Mouse (Mus musculus) naive thymus-derived CD4-positive, alpha-beta T cell, adult 2 months (primary cell): Measurements from ENCODE around the gene Micall2.
A peak's percentile ranks its signal among the peaks of the same experiment; 100 is the strongest.
"Not testable (repeated sequence)": the region's sequence is repeated elsewhere in the genome, so short reads cannot be mapped to it uniquely, and the experiment has no call there.

Experiments
- DNase-seq: peaks from one replicate; pipeline ENCODE4 v3.0.0-alpha.2; 2011; ENCODE audit warnings: low read depth

The Micall2 gene

GRCm38 (mm10) chr5:139730712-139731486, 5.2 kb downstream of the Micall2 start:
- DNase-seq: no peak

GRCm38 (mm10) chr5:139727261-139727660, 8.9 kb downstream of the Micall2 start:
- DNase-seq: no peak

- DNase-seq: no peak
Observed at GRCm38 (mm10) chr5:139726186-139726585, 9.9 kb downstream of the Micall2 start.

- DNase-seq: no peak
Observed at GRCm38 (mm10) chr5:139724336-139725116, 11.6 kb downstream of the Micall2 start.

GRCm38 (mm10) chr5:139723113-139723512, 13.0 kb downstream of the Micall2 start:
- no peak for DNase-seq

- no peak for DNase-seq
Observed at GRCm38 (mm10) chr5:139722709-139723108, 13.4 kb downstream of the Micall2 start.

- DNase-seq: no peak
Observed at GRCm38 (mm10) chr5:139718949-139719348, 17.2 kb downstream of the Micall2 start.

GRCm38 (mm10) chr5:139718540-139718939, 17.6 kb downstream of the Micall2 start:
- DNase-seq: no peak

GRCm38 (mm10) chr5:139717723-139718122, 18.4 kb downstream of the Micall2 start:
- DNase-seq: peak; percentile 54

- DNase-seq: no peak
Observed at GRCm38 (mm10) chr5:139706496-139706895, 29.6 kb downstream of the Micall2 start.

- DNase-seq: peak; percentile 43
Observed at GRCm38 (mm10) chr5:139702905-139703304, 33.2 kb downstream of the Micall2 start.

GRCm38 (mm10) chr5:139702236-139702635, 33.9 kb downstream of the Micall2 start:
- no peak for DNase-seq

GRCm38 (mm10) chr5:139696954-139697353, 39.2 kb downstream of the Micall2 start:
- DNase-seq: no peak

- not testable (repeated sequence) for DNase-seq
Observed at GRCm38 (mm10) chr5:139695876-139696275, 40.3 kb downstream of the Micall2 start.

GRCm38 (mm10) chr5:139694989-139695571, 41.1 kb downstream of the Micall2 start:
- no peak for DNase-seq

GRCm38 (mm10) chr5:139694292-139694988, 41.7 kb downstream of the Micall2 start:
- DNase-seq: no peak

- DNase-seq: no peak
Observed at GRCm38 (mm10) chr5:139690791-139691190, 45.3 kb downstream of the Micall2 start.

- DNase-seq: no peak
Observed at GRCm38 (mm10) chr5:139688356-139688755, 47.8 kb downstream of the Micall2 start.

GRCm38 (mm10) chr5:139687646-139688045, 48.5 kb downstream of the Micall2 start:
- DNase-seq: peak; percentile 52

- peak; percentile 36 for DNase-seq
Observed at GRCm38 (mm10) chr5:139686530-139687249, 49.4 kb downstream of the Micall2 start.

- DNase-seq: no peak
Observed at GRCm38 (mm10) chr5:139683228-139683627, 52.9 kb downstream of the Micall2 start.

- no peak for DNase-seq
Observed at GRCm38 (mm10) chr5:139682631-139682977, 53.5 kb downstream of the Micall2 start.
